Mouse (Mus musculus): ENCODE measurements around the gene Msx1.

- TF ChIP-seq CTCF (IDR thresholded peaks at IDR 0.05; ENCODE audit: low read depth): no peak
- no peak for TF ChIP-seq EP300 (optimal IDR thresholded peaks at IDR 0.05)
Measured at GRCm38 (mm10) chr5:37860151-37860721, 35.9 kb upstream of the Msx1 start.
